Mouse (Mus musculus): ENCODE results near the gene Ncbp3. TPM values are rescaled to one million over a fixed set of nuclear protein-coding genes. Genes with fewer than 3 reads are reported as not detected.

Ncbp3 gene
- total RNA-seq (2021), result 10 to 100 TPM in 1 of 2 experiments, 1 to 10 TPM in 1; 9.2 to 10.5 TPM
- long read RNA-seq, experiment 1, full-length matches to known transcripts, result 21 of 21 reads
- long read RNA-seq, experiment 1, partial matches to known transcripts, result 0 of 21 reads
- long read RNA-seq, experiment 1, other reads (novel, unspliced or antisense), result 0 of 21 reads
- long read RNA-seq, experiment 2, full-length matches to known transcripts, result 35 of 44 reads
- long read RNA-seq, experiment 2, partial matches to known transcripts, result 8 of 44 reads
- long read RNA-seq, experiment 2, other reads (novel, unspliced or antisense), result 1 of 44 reads

- DNase-seq (ENCODE audit: low spot score in 2 of 2), result peak; percentile 90 to 95
These were observed at the start of gene Ncbp3 for GRCm38 (mm10) chr11:73047542-73047996. Ncbp3 (plus strand) TSS chr11:73047783.

GRCm38 (mm10) chr11:72998771-72999170 lies 48.8 kb upstream of the Ncbp3 start, which contains the start of gene P2rx1:
P2rx1 (plus strand) TSS chr11:72999103.
- no peak for DNase-seq (ENCODE audit: low spot score in 2 of 2)

- DNase-seq (ENCODE audit: low spot score in 2 of 2), result peak; percentile 53 to 73
These were observed 46.6 kb upstream of the Ncbp3 start for GRCm38 (mm10) chr11:73001029-73001428.

- DNase-seq (ENCODE audit: low spot score in 2 of 2), result peak; percentile 44 to 50
These were observed 41.2 kb upstream of the Ncbp3 start for GRCm38 (mm10) chr11:73006377-73006776.

- DNase-seq (ENCODE audit: low spot score in 2 of 2), result no peak
These were observed 40.5 kb upstream of the Ncbp3 start for GRCm38 (mm10) chr11:73007113-73007512.

GRCm38 (mm10) chr11:73007698-73008481 lies 39.7 kb upstream of the Ncbp3 start:
- peak; percentile 57 to 70 for DNase-seq (ENCODE audit: low spot score in 2 of 2)

- DNase-seq (ENCODE audit: low spot score in 2 of 2), result no peak
These were observed 38.8 kb upstream of the Ncbp3 start for GRCm38 (mm10) chr11:73008826-73009225.

- no peak for DNase-seq (ENCODE audit: low spot score in 2 of 2)
These were observed 37.9 kb upstream of the Ncbp3 start for GRCm38 (mm10) chr11:73009531-73010274.

- DNase-seq (ENCODE audit: low spot score in 2 of 2), result no peak
These were observed 33.6 kb upstream of the Ncbp3 start for GRCm38 (mm10) chr11:73013981-73014380.

GRCm38 (mm10) chr11:73014831-73015344 lies 32.7 kb upstream of the Ncbp3 start:
- DNase-seq (ENCODE audit: low spot score in 2 of 2), result no peak

GRCm38 (mm10) chr11:73015391-73016102 lies 32.0 kb upstream of the Ncbp3 start:
- DNase-seq (ENCODE audit: low spot score in 2 of 2), result peak in 1 of 2 experiments; percentile 54

GRCm38 (mm10) chr11:73016103-73016420 lies 31.5 kb upstream of the Ncbp3 start:
- DNase-seq (ENCODE audit: low spot score in 2 of 2), result no peak

- peak; percentile 92 to 94 for DNase-seq (ENCODE audit: low spot score in 2 of 2)
These were observed 29.0 kb upstream of the Ncbp3 start, which contains the start of gene Camkk1 for GRCm38 (mm10) chr11:73018471-73019146. Camkk1 (plus strand) TSS chr11:73019008.

GRCm38 (mm10) chr11:73019147-73019795 lies 28.3 kb upstream of the Ncbp3 start:
- DNase-seq (ENCODE audit: low spot score in 2 of 2), result peak in 1 of 2 experiments; percentile 38

GRCm38 (mm10) chr11:73020953-73021800 lies 26.4 kb upstream of the Ncbp3 start:
- peak in 1 of 2 experiments; percentile 47 for DNase-seq (ENCODE audit: low spot score in 2 of 2)

GRCm38 (mm10) chr11:73023099-73023498 lies 24.5 kb upstream of the Ncbp3 start:
- DNase-seq (ENCODE audit: low spot score in 2 of 2), result no peak

- DNase-seq (ENCODE audit: low spot score in 2 of 2), result no peak
These were observed 23.8 kb upstream of the Ncbp3 start for GRCm38 (mm10) chr11:73023827-73024226.

GRCm38 (mm10) chr11:73024236-73024904 lies 23.2 kb upstream of the Ncbp3 start:
- no peak for DNase-seq (ENCODE audit: low spot score in 2 of 2)

Data from adrenal gland, adult 18-20 months (tissue).